Mouse (Mus musculus): ENCODE data around the gene Glud1.

DNA sequence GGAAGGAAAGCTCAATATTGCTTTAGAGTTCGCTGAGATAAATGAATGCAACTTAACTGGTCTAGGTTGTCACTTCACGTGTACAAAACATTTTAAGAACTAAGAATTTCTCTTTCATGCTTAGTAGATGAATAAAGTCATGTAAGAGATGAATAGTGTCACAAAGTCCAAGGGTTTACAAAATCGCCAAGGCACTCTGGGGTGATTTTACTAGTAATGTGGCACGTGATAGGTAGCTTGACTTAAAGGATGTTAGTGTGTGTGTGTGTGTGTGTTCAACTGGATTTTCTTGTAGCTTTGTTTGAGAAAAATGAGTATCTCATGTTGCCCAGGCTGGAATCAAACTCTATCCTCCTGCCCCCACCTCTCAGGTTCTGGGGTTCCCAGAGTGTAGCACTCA lies 1.3 kb upstream of the Glud1 start:
- no peak for TF ChIP-seq CTCF (IDR thresholded peaks at IDR 0.05; ENCODE audit: low read depth, low read length)
- TF ChIP-seq TAL1 (conservative IDR thresholded peaks at IDR 0.05; ENCODE audit: low read depth, low read length) = no peak

Measured in G1E (cell line).